Mouse (Mus musculus) intestine, postnatal 0 days (tissue): ENCODE measurements around the gene Icosl. TPM values are rescaled to one million over a fixed set of nuclear protein-coding genes. Genes with fewer than 3 reads are reported as not detected.
"Not testable (repeated sequence)": the region's sequence is repeated elsewhere in the genome, so short reads cannot be mapped to it uniquely, and the experiment has no call there.

Experiments used
- ATAC-seq: fragments of 200-750 bp; cut with Nextera tagmentation; 2 replicates; pipeline ENCODE4 v1.8.0; 2017; ENCODE audit warnings: mild to moderate bottlenecking, moderate TSS enrichment, moderate library complexity
- H3K27ac ChIP-seq: fragments of 300-500 bp; sonication (generic); 2 replicates; pipeline ENCODE4 v1.5.1; 2014; ENCODE audit warnings: mild to moderate bottlenecking, low read depth, low read length, moderate library complexity
- H3K27me3 ChIP-seq: fragments of 300-500 bp; sonication (generic); replicated peaks from 2 replicates; pipeline ENCODE4 v1.6.1; 2014; ENCODE audit warnings: low read length, mixed read lengths; ENCODE audit not compliant: control insufficient read depth, insufficient read depth
- H3K36me3 ChIP-seq: fragments of 300-500 bp; sonication (generic); 2 replicates; pipeline ENCODE4 v1.6.1; 2014; ENCODE audit warnings: mild to moderate bottlenecking, moderate library complexity; ENCODE audit not compliant: control insufficient read depth, insufficient read depth
- H3K4me1 ChIP-seq: fragments of 300-500 bp; sonication (generic); replicated peaks from 2 replicates; pipeline ENCODE4 v1.6.1; 2014; ENCODE audit warnings: antibody characterized with exemption, low read length, mixed read lengths; ENCODE audit not compliant: control insufficient read depth, insufficient read depth
- H3K4me2 ChIP-seq: fragments of 300-500 bp; sonication (generic); replicated peaks from 2 replicates; pipeline ENCODE4 v1.6.1; 2014; ENCODE audit warnings: low read depth, mild to moderate bottlenecking, moderate library complexity
- H3K4me3 ChIP-seq: fragments of 300-500 bp; sonication (generic); 2 replicates; pipeline ENCODE4 v1.5.1; 2014; ENCODE audit warnings: low read depth, low read length
- H3K9ac ChIP-seq: fragments of 300-500 bp; sonication (generic); 2 replicates; pipeline ENCODE4 v1.6.1; 2014; ENCODE audit warnings: mild to moderate bottlenecking, low read depth, low read length
- H3K9me3 ChIP-seq: fragments of 300-500 bp; sonication (generic); 2 replicates; pipeline ENCODE4 v1.6.1; 2016; ENCODE audit warnings: mixed run types; ENCODE audit not compliant: control insufficient read depth
- CTCF ChIP-seq: sonication (generic); IDR thresholded peaks from 2 replicates; pipeline ENCODE4 v1.5.1; 2016; ENCODE audit warnings: low read depth, mild to moderate bottlenecking, control low read depth, antibody characterized with exemption, moderate library complexity
- WGBS: fragments of 180-500 bp; shearing (Covaris S2); extraction: QIAGEN DNeasy Blood & Tissue Kit; methylation state at CpG from one replicate; pipeline ENCODE4 v1.1.7; 2014; 5-methylcytosine and 5-hydroxymethylcytosine counted together
- polyA plus RNA-seq: library from polyadenylated mRNA; unstranded; fragments of >200 nt; fragmentation: Nextera tagmentation; extraction: Ambion mirVana; gene quantifications from 2 replicates; pipeline ENCODE4 v1.2.1, GENCODE M21; 2015

Gene Icosl
- polyA plus RNA-seq, 1 experiment from 2014 or later = 5.6 TPM

DNA sequence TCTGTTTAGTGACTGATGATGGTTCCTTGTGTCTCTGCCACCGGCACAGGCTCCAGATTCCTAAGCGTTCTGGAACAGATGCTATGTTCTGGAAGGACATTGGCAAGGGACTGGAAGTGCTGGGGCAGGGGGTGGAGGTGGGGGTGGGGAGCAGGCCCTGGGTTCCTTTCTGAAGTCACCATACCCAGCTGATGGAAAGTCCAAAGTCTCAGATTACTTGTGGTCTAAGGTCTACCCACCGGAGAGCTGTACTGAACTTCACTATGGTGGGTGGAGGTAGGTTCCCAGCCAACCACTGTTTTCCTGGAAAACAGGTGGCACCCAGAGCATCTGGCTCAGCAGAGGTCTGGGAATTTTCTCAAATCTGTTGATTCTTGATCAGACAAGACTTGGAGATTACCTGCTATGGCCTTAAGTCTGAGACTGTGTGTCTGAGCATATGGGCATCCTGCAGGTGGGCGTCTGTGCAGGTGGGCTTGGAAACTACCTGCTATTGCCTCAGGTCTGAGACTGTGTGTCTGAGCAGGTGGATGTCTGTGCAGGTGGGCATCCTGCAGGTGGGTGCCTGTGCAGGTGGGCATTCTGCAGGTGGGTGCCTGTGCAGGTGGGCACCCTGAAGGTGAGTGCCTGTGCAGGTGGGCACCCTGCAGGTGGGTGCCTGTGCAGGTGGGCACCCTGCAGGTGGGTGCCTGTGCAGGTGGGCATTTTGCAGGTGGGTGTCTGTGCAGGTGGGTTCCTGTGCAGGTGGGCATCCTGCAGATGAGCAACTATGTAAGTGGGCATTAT lies 21.8 kb downstream of the Icosl start:
- Histone ChIP-seq H3K27ac (no peak overlapping the region), H3K36me3 (no peaks in the 10 kb centered on the region), H3K9ac (no peak overlapping the region), H3K27me3 (no peaks in the 10 kb centered on the region), H3K4me1 (no peaks in the 10 kb centered on the region), H3K4me2 (no peak overlapping the region), H3K9me3 (no peaks in the 10 kb centered on the region), H3K4me3 (no peak overlapping the region)
- WGBS = 66% methylated on average over 4 of the region's 4 CpGs
- ATAC-seq = peak; percentile 58
- TF ChIP-seq CTCF = no peak

DNA sequence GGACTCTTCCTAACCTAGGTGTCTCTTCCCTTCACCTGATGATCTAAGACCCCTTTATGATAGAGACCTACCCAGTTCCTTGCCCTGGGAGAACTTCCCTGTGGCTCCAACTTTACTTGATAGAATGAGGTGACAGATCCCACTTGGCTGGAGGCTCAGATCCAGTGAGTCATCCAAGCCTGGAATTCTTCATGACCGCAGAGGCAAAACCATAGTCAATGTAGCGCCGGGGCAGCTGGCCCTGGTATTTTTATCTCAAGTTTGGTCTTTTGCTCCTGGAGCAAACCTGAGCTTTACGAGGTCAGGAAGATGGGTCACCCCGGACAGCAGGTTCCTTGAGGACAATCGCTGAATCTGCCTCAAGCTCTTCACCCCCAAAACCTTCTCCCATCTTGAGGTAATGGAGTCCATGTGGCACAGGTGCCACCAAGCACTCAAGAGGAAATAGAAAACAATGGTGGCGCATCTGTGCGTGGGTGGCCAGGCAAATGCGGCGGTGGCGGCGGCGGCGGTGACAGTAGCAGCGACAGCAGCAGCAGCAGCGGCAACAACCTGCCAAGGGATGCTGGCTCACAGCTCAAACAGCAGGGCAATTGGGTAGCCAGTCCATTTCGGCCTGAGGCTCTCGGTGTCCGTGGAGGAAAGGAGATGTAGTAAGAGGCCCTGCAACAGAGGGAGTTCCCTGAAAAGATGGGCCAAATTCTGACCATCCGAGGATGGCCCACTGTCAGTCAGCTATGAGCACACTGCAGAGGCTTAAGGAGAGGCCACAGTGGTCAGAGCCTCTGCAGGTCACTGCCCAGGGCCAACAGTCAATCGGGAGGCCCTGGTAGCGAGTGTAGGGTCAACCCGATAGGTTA lies 23.0 kb downstream of the Icosl start:
- Histone ChIP-seq H3K4me1 (no peaks in the 10 kb centered on the region), H3K27ac (no peak overlapping the region), H3K36me3 (no peaks in the 10 kb centered on the region), H3K4me3 (no peak overlapping the region), H3K27me3 (no peaks in the 10 kb centered on the region), H3K4me2 (no peak overlapping the region), H3K9me3 (no peaks in the 10 kb centered on the region), H3K9ac (no peak overlapping the region)
- no peak for ATAC-seq
- WGBS = 89% methylated on average over 23 of the region's 23 CpGs
- TF ChIP-seq CTCF = no peak

DNA sequence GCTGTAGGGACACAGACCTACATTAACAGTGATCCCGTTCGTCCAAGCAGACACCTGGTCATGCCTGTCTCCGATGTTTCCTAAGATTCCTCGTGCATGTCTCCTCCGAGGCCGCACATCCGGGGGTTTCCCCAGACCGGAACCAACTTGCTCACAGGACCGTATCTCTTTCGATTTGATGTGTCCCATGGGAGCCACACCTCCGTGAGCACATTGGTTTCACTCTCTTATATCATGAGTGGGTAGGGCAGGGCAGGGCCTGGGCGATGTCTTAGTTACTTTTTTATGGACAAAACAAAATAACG lies 23.6 kb downstream of the Icosl start:
- TF ChIP-seq CTCF = no peak
- no peaks in the 10 kb centered on the region for H3K4me1 ChIP-seq
- no peak for ATAC-seq
- H3K36me3 ChIP-seq = no peaks in the 10 kb centered on the region
- no peak overlapping the region for H3K4me2 ChIP-seq
- 86% methylated on average over 13 of the region's 13 CpGs for WGBS
- H3K9ac ChIP-seq = no peak overlapping the region
- no peaks in the 10 kb centered on the region for H3K27me3 ChIP-seq
- H3K9me3 ChIP-seq = no peaks in the 10 kb centered on the region
- H3K27ac ChIP-seq = no peak overlapping the region
- H3K4me3 ChIP-seq = no peak overlapping the region

DNA sequence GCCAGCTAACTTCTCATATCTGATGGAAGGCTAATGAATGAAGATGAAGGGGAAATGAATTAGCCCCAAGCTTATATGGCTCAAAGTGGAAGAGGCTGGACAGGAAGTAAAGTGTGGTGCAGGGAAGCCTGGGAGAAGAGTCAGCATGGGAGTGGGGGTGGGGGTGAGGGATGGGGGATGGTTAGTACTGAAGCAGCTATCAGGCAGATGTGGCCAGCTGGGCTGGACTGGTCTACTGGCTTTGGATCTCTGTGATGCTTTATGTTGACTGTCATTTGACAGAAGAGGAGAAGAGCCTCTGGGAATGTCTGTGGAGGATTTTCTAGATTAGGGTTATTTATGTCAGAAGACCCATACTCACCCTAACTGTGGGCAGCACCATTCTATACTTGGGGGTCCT lies 26.1 kb downstream of the Icosl start:
- Histone ChIP-seq H3K27ac (no peak overlapping the region), H3K4me3 (no peak overlapping the region), H3K9me3 (no peaks in the 10 kb centered on the region), H3K9ac (no peak overlapping the region), H3K36me3 (no peaks in the 10 kb centered on the region), H3K4me2 (no peak overlapping the region), H3K4me1 (no peaks in the 10 kb centered on the region), H3K27me3 (no peaks in the 10 kb centered on the region)
- no peak for TF ChIP-seq CTCF
- no peak for ATAC-seq

DNA sequence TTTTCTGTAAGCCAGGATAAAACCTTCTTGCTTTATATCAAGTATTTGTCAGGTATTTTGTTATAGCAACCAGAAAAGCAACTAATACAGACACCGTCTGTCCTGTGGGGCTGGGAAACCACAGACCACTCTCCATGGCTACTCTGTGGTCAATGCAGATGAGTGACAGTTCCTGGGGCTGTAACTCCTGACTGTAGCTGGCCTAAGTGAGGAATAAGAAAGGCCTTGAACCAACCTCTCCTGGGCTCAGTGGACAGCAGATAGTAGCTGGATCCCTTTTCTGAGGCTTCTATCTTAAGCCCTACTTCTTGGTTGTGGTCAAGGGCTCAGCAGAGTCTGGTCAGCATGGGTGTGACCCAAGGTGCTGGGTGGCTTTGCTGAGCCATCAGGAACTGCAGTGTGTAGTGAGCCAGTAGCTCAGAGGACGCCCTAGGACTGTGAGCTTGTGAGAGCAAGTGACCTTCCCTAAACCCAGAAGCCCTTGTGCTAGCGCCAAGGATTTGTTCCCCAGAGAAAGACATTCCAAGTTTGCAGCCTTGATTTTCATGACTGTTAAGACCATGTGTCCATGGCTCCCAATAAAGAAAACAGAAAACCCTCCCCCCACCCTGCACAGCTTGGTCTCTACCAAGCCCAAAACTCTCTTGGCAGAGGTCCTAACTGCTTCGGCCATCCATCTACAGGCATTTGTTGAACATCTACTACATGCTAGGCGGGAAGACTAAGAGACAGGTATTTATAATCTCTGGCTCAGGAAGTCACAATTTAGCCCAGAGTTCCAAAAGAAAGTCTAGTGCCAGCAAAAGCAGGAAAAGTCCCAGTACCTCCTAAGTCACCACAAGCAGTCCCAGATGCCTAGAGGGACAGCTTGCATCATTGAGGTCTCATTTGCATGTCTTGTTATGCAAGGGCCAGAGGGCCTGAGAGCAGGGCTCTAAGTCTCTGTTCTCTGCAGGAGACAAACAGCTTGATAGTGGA lies 27.1 kb downstream of the Icosl start:
- no peaks in the 10 kb centered on the region for H3K4me1 ChIP-seq
- no peak overlapping the region for H3K27ac ChIP-seq
- no peaks in the 10 kb centered on the region for H3K9me3 ChIP-seq
- no peak overlapping the region for H3K9ac ChIP-seq
- ATAC-seq = no peak
- WGBS = 76% methylated on average over 5 of the region's 5 CpGs
- 0 out of 2 replicates have a peak, but pooled peaks cover 2% of the 10 kb centered on the region for H3K27me3 ChIP-seq
- H3K36me3 ChIP-seq = no peaks in the 10 kb centered on the region
- H3K4me3 ChIP-seq = no peak overlapping the region
- H3K4me2 ChIP-seq = no peak overlapping the region
- TF ChIP-seq CTCF = no peak

DNA sequence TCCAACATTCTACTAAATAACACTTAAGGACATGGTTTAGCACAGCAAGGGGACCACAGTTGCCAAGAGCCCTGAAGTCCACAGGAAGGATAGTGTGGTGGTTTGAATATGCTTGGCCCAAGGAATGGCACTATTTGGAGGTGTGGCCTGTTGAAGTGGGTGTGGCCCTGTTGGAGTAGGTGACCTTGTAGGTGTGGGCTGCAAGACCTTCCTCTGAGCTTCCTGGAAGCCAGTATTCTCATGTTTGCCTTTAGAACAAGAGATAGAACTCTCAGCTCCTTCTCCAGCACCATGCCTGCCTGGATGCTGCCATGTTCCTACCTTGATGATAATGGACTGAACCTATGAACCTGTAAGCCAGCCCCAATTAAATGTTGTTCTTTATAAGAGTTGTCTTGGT lies 30.8 kb downstream of the Icosl start:
- not testable (repeated sequence) for H3K9ac ChIP-seq, H3K36me3 ChIP-seq, ATAC-seq, H3K4me3 ChIP-seq, H3K27me3 ChIP-seq, H3K4me2 ChIP-seq, H3K4me1 ChIP-seq, H3K9me3 ChIP-seq, H3K27ac ChIP-seq
